Mouse (Mus musculus): ENCODE measurements around the gene Kmo. TPM values are rescaled to one million over a fixed set of nuclear protein-coding genes. Genes with fewer than 3 reads are reported as not detected.

The Kmo gene
- total RNA-seq, 2 experiments from 2014 or later, result 0.38 TPM; not detected in 1

- no peak for DNase-seq
Measured at GRCm38 (mm10) chr1:175699375-175699774, 79.2 kb downstream of the Kmo start.

GRCm38 (mm10) chr1:175699796-175700195 lies 79.6 kb downstream of the Kmo start:
- DNase-seq, result no peak

- DNase-seq, result no peak
Measured at GRCm38 (mm10) chr1:175701145-175701544, 81.0 kb downstream of the Kmo start.

GRCm38 (mm10) chr1:175707599-175707998 lies 87.4 kb downstream of the Kmo start:
- DNase-seq, result no peak

- DNase-seq, result no peak
Measured at GRCm38 (mm10) chr1:175708013-175708412, 87.8 kb downstream of the Kmo start.

Other genes with a start within 250 kb of the Kmo start
- gene Rgs7, start 127.9 kb upstream of the Kmo start, total RNA-seq (2021), result 10 to 100 TPM; 74.6 to 76.5 TPM
- gene Fh1, start 5.3 kb downstream of the Kmo start, total RNA-seq (2021), result 10 to 100 TPM; 73.6 to 78.2 TPM
- 1 to 10 TPM; 1.0 to 1.2 TPM for gene Opn3, start 72.4 kb downstream of the Kmo start, total RNA-seq (2021)
- gene Chml, start 72.5 kb downstream of the Kmo start, total RNA-seq (2021), result 1 to 10 TPM; 3.0 to 5.1 TPM
- gene Wdr64, start 78.2 kb downstream of the Kmo start, total RNA-seq (2021), result not detected